Mouse (Mus musculus) kidney, embryonic 16.5 days (tissue): ENCODE data around the gene Cngb1. TPM values are rescaled to one million over a fixed set of nuclear protein-coding genes. Genes with fewer than 3 reads are reported as not detected.

Experiments used
- ATAC-seq: fragments of 200-750 bp; cut with Nextera tagmentation; 2 replicates; pipeline ENCODE4 v1.8.0; 2017; ENCODE audit warnings: moderate TSS enrichment; ENCODE audit not compliant: low FRiP score, low TSS enrichment
- H3K27ac ChIP-seq: fragments of 300-500 bp; sonication (generic); 2 replicates; pipeline ENCODE4 v1.5.1; 2014; ENCODE audit warnings: low read length
- H3K27me3 ChIP-seq: fragments of 300-500 bp; sonication (generic); 2 replicates; pipeline ENCODE4 v1.6.1; 2014; ENCODE audit warnings: low read length, control low read depth, mixed read lengths; ENCODE audit not compliant: insufficient read depth
- H3K36me3 ChIP-seq: fragments of 300-500 bp; sonication (generic); 2 replicates; pipeline ENCODE4 v1.6.1; 2014; ENCODE audit warnings: low read length, control low read depth, mixed read lengths; ENCODE audit not compliant: insufficient read depth
- H3K4me1 ChIP-seq: fragments of 300-500 bp; sonication (generic); 2 replicates; pipeline ENCODE4 v1.6.1; 2014; ENCODE audit warnings: low read length, control low read depth, mixed read lengths; ENCODE audit not compliant: insufficient read depth
- H3K4me2 ChIP-seq: fragments of 300-500 bp; sonication (generic); replicated peaks from 2 replicates; pipeline ENCODE4 v1.6.1; 2014; ENCODE audit warnings: low read depth, low read length
- H3K4me3 ChIP-seq: fragments of 300-500 bp; sonication (generic); 2 replicates; pipeline ENCODE4 v1.5.1; 2014; ENCODE audit warnings: mild to moderate bottlenecking, low read length
- H3K9ac ChIP-seq: fragments of 300-500 bp; sonication (generic); replicated peaks from 2 replicates; pipeline ENCODE4 v1.6.1; 2014; ENCODE audit warnings: low read length
- H3K9me3 ChIP-seq: fragments of 300-500 bp; sonication (generic); 2 replicates; pipeline ENCODE4 v1.6.1; 2016; ENCODE audit warnings: low read length, control low read depth
- WGBS: fragments of 180-500 bp; shearing (Covaris S2); extraction: QIAGEN DNeasy Blood & Tissue Kit; methylation state at CpG from one replicate; pipeline ENCODE4 v1.1.7; 2014; 5-methylcytosine and 5-hydroxymethylcytosine counted together
- polyA plus RNA-seq: library from polyadenylated mRNA; unstranded; fragments of >200 nt; fragmentation: Nextera tagmentation; extraction: Ambion mirVana; gene quantifications from 2 replicates; pipeline ENCODE4 v1.2.1, GENCODE M21; 2015

Gene Cngb1
- polyA plus RNA-seq, 1 experiment from 2014 or later = 0.85 TPM

DNA sequence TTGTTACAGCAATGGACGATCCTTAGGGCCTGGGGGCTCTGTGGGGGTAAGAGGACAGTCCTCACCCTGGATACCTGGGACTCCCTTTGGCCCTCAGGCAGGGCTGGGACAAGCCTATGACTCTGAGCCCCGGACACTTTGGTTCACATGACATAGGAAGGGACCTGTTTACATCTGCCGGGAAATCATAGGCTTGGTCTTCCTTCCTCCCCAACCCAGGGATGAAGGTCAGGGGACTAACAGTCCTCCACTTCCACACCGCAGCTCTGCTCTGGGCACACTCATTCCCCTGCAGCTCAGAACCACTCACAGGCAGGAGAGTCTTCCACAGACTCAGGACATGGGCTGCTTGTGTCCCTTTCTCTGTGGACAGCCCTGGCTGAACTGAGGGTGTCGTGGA, 20.4 kb upstream of the Cngb1 start:
- peaks cover 13% of the 10 kb centered on the region for H3K4me1 ChIP-seq
- no peak overlapping the region for H3K4me3 ChIP-seq
- peaks cover 55% of the 10 kb centered on the region for H3K36me3 ChIP-seq
- H3K4me2 ChIP-seq = no peak overlapping the region
- H3K27me3 ChIP-seq = no peaks in the 10 kb centered on the region
- no peak overlapping the region for H3K9ac ChIP-seq
- no peak for ATAC-seq
- no peak overlapping the region for H3K27ac ChIP-seq
- no peaks in the 10 kb centered on the region for H3K9me3 ChIP-seq
- 86% methylated on average over 5 of the region's 5 CpGs for WGBS

DNA sequence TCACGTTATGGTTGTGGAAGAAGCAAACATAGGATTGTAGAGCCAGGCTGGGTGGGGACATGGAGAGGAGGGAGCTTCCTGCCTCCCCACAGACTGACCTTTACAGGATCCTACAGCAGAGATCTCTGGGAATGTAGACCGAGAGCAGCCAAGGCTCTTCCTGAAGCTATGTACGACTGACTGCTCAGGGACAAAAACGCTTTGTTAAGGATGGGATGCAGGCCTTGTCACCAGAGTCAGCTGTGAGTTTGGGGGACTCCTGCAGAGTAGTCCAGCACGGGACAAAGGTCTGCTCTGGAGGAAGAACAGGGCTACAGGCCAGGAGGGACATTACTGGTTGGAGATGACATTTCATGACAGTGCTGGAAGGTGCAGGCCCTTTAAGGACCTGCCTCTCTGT, 18.3 kb upstream of the Cngb1 start:
- no peak overlapping the region for H3K4me2 ChIP-seq
- H3K9ac ChIP-seq = no peak overlapping the region
- H3K27me3 ChIP-seq = no peaks in the 10 kb centered on the region; the same call in 1 of the 2 replicates
- WGBS = 64% methylated on average over 5 of the region's 5 CpGs
- H3K36me3 ChIP-seq = peaks cover 53% of the 10 kb centered on the region
- H3K9me3 ChIP-seq = no peaks in the 10 kb centered on the region
- H3K4me1 ChIP-seq = peaks cover 17% of the 10 kb centered on the region
- H3K4me3 ChIP-seq = no peak overlapping the region
- ATAC-seq = no peak
- H3K27ac ChIP-seq = no peak overlapping the region

DNA sequence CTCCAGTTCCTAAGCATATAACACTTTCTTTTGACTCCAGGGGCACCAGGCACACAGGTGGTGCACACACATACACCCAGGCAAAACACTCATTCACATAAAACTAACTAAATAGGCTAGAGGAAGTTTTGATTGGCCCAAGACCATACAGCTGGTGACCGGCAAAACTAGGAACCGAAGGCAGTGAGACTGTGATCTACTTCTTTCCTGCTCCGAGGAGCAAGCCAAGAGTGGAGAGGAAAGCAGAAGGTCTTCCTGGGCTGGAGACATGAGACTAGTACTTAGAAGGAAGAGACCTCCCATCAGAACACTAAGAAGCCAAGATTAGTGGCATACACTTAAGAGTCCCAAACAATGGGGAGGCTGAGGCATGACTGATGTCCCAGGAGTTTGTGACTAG, 16.8 kb upstream of the Cngb1 start:
- Histone ChIP-seq H3K27ac (no peak overlapping the region), H3K4me1 (peaks cover 16% of the 10 kb centered on the region), H3K36me3 (peaks cover 39% of the 10 kb centered on the region), H3K4me3 (no peak overlapping the region), H3K9me3 (no peaks in the 10 kb centered on the region), H3K4me2 (no peak overlapping the region), H3K9ac (no peak overlapping the region), H3K27me3 (no peaks in the 10 kb centered on the region; the same call in 1 of the 2 replicates)
- ATAC-seq = no peak
- 69% methylated on average over 3 of the region's 3 CpGs for WGBS

DNA sequence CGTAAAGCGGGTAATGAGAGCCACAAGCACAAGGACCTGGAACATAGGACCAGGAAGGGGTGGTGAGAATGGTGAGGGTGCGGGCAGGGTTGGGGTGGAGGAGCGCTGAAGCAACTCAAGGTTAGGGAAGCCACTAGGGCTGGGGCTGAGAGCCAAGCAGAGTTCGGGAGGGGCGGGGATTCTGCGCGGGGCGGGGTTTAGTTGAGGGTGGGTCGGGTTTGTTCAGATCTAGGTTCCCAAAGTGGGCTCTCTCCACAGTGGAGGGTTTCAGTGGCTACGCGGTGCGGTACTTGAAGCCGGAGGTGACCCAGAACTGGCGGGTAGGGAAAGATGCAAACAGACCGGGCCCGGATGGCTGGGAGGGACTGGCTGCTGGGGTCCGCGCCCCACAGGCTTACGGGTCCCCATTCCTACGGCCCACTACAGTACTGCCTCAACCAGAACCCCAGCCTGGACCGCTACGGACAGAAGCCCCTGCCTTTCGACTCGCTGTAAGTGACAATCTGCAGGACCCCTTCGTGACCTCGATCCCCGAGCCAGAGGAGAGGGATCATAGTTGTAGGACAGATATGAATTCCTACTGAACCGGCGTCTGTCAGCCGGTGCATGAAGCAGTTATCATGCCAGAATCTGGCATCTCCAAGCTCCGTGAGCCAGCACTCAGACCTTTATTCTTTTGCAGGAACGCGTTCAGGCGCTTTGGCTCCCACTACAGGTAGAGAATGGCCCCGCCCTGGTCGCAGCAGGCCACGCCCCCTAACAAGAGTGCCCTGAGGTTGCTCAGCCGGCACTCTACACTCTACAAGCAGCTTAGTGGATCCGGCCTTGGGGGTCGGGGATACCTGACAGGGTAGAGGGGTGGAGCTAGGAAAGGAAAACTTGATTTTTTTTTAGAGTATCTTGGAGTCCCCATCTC, 14.1 kb upstream of the Cngb1 start:
- Histone ChIP-seq H3K27ac (no peak overlapping the region), H3K9me3 (no peaks in the 10 kb centered on the region), H3K4me3 (peak overlapping the region; percentile 52), H3K36me3 (peaks cover 14% of the 10 kb centered on the region; the same call in 1 of the 2 replicates), H3K27me3 (no peaks in the 10 kb centered on the region; the same call in 1 of the 2 replicates), H3K4me1 (peaks cover 18% of the 10 kb centered on the region), H3K9ac (peak overlapping the region; percentile 64), H3K4me2 (peak overlapping the region; percentile 99)
- ATAC-seq = peak; percentile 90
- 1% methylated on average over 41 of the region's 41 CpGs for WGBS

DNA sequence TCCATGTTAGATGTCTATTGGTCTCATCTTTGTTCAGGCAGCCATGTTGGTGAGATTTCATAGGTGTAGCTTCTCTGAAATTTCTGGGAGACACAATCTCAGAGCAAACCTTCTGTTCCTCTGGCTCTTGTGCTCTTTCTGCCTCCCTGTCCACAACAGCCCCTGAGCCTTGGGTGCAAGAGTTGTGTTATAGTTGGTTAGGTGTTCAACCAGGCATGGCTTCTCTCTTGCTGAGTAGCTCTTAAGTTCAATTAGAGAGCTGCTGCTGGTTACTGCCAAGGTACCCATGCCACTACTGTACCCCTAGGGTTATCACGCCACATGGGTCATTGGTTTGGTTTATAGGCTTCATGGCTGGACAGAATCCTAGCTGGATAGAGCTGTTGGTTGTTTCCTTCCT, 9.0 kb upstream of the Cngb1 start:
- ATAC-seq = peak; percentile 40; the same call in 1 of the 2 replicates
- Histone ChIP-seq H3K4me1 (peaks cover 12% of the 10 kb centered on the region), H3K4me3 (no peak overlapping the region), H3K27me3 (no peaks in the 10 kb centered on the region; the same call in 1 of the 2 replicates), H3K27ac (no peak overlapping the region), H3K36me3 (no peaks in the 10 kb centered on the region), H3K9ac (no peak overlapping the region), H3K9me3 (no peaks in the 10 kb centered on the region), H3K4me2 (no peak overlapping the region)
- 76% methylated on average over 1 of the region's 1 CpGs for WGBS

DNA sequence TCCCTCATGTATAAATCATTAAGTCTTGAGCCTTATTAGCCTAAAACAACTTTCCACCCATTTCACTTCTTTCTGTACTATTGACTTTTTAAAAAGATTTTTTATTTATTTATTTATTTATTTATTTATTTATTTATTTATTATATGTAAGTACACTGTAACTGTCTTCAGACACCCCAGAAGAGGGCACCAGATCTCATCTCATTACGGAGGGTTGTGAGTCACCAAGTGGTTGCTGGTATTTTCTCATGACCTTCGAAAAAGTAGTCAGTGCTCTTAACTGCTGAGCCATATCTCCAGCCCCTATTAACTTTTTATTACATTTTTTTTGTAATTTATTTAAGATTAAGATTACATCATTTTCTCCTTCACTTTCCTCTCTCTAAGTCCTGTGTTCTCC, 8.3 kb upstream of the Cngb1 start:
- peaks cover 5% of the 10 kb centered on the region; the same call in 1 of the 2 replicates for H3K4me1 ChIP-seq
- 79% methylated on average over 2 of the region's 2 CpGs for WGBS

DNA sequence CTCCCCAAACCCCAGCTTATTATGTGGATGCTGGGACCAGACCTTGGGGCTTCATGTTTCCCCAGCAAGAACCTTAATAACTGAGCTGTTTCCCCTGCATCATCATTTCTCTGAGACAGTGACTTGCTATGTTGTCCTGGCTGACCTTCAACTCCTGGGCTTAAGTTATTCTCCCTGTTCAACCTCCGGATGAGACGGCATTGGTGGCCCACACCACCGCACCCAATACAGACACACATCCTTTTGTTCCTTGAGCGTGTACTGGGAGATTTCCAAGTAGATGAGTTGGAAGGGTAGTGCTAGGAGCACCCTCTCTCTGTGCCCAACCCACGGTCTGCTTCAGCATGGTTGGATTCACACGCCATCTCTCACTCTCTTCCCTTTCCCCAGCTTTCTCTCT, 7.5 kb upstream of the Cngb1 start:
- ATAC-seq = no peak
- no peak overlapping the region for H3K4me3 ChIP-seq
- H3K9ac ChIP-seq = no peak overlapping the region
- no peaks in the 10 kb centered on the region for H3K36me3 ChIP-seq
- H3K27ac ChIP-seq = no peak overlapping the region
- WGBS = 85% methylated on average over 6 of the region's 6 CpGs
- H3K4me1 ChIP-seq = 0 out of 2 replicates have a peak, but pooled peaks cover 4% of the 10 kb centered on the region
- no peak overlapping the region for H3K4me2 ChIP-seq
- no peaks in the 10 kb centered on the region for H3K9me3 ChIP-seq
- H3K27me3 ChIP-seq = no peaks in the 10 kb centered on the region

More for the DNA sequence above, 8.3 kb upstream of the Cngb1 start:
- ATAC-seq = no peak
- Histone ChIP-seq H3K4me2 (no peak overlapping the region), H3K9ac (no peak overlapping the region), H3K9me3 (no peaks in the 10 kb centered on the region), H3K27ac (no peak overlapping the region), H3K36me3 (no peaks in the 10 kb centered on the region), H3K27me3 (no peaks in the 10 kb centered on the region; the same call in 1 of the 2 replicates), H3K4me3 (no peak overlapping the region)

DNA sequence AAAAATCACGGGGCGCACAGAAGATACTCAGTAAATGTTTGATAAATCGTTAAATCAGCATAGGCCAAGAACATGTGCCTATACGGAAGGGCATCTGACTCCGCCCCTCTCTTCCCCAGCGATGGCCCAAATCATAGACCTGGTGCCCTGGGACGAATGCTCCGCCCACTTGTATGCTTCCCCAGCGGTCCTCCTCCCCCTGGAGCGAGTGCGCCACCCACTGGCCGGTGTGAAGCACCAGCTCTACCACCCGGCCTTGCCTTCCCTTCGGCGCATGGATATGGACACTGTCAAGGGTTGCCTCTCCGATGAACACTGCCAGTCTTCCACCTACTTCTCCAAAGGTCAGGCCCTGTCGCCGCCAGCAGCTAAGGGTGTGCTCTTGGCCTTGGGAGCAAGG, 6.5 kb upstream of the Cngb1 start:
- Histone ChIP-seq H3K4me2 (no peak overlapping the region), H3K4me1 (0 out of 2 replicates have a peak, but pooled peaks cover 4% of the 10 kb centered on the region), H3K4me3 (no peak overlapping the region), H3K9ac (no peak overlapping the region), H3K27me3 (no peaks in the 10 kb centered on the region), H3K36me3 (no peaks in the 10 kb centered on the region), H3K9me3 (no peaks in the 10 kb centered on the region), H3K27ac (no peak overlapping the region)
- ATAC-seq = no peak
- WGBS = 70% methylated on average over 18 of the region's 18 CpGs

DNA sequence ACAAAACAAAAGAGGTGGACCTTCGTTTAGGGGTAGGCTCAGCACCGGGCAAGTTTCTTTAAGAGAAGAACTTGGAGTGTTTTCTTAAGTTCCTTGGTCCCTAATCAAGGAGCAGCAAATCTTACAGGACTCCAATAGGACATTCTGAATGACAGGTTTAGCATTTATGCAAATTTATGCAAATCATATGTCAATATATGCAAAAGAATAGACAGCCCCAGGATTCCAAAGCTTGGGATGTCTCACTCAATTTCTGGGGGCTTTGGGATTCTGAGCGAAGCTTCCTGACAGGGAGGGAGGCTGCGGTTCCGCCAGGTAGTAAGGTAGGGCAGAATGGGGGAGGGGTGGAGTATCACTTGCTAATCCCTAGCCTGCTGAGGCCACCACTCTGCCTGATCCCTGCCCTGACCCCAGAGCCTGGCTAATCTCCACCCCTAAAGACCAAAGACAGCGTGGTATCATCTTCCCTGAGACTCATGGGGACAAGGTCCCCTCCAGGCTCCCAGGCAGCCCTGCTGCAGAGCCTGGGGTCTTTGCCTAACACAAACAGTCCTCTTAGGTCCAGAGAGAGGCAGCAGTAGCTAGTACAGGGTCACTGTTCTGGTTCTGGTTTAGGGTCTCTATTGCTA, 4.1 kb upstream of the Cngb1 start, which contains the start of gene Tepp:
TSS of gene Tepp (plus strand) at position 225 of the 629 bp plus-strand sequence.
- no peaks in the 10 kb centered on the region for H3K36me3 ChIP-seq
- no peak within 1 kb of the TSS for H3K27ac ChIP-seq
- no peak within 1 kb of the TSS for H3K9ac ChIP-seq
- H3K4me2 ChIP-seq = no peak within 1 kb of the TSS
- H3K4me1 ChIP-seq = 0 out of 2 replicates have a peak, but pooled peaks cover 3% of the 10 kb centered on the region
- 42% methylated on average over 6 of the region's 6 CpGs for WGBS
- no peak within 1 kb of the TSS for H3K4me3 ChIP-seq
- no peaks in the 10 kb centered on the region for H3K9me3 ChIP-seq
- H3K27me3 ChIP-seq = no peaks in the 10 kb centered on the region
- no peak for ATAC-seq
